Mouse (Mus musculus) kidney, postnatal 25 days (tissue): ENCODE measurements at regions not wholly inside any gene's neighbourhood (a gene's known extent, or its start where the extent isn't known, plus 50 kb on each side); places are given as distances from the start of the nearest gene placed in this dataset.

ENCODE experiments used
- DNase-seq, 2 experiments: peaks; one replicate each; pipeline ENCODE4 v3.0.0; 2021; ENCODE audit warnings: mixed read lengths in 2 of 2

GRCm38 (mm10) chr14:105056171-105056570, 121.0 kb downstream of the Rbm26 start:
- no peak for DNase-seq

GRCm38 (mm10) chr14:105038798-105039197, 138.3 kb downstream of the Rbm26 start:
- DNase-seq = no peak

- no peak for DNase-seq
Observed at GRCm38 (mm10) chr14:105034712-105035377, 142.3 kb downstream of the Rbm26 start.

GRCm38 (mm10) chr14:105019971-105020370, 157.2 kb downstream of the Rbm26 start:
- no peak for DNase-seq

GRCm38 (mm10) chr14:105016089-105016846, 160.9 kb downstream of the Rbm26 start:
- no peak for DNase-seq

GRCm38 (mm10) chr14:105015278-105015677, 161.8 kb downstream of the Rbm26 start:
- peak in 1 of 2 experiments; percentile 16 for DNase-seq

- no peak for DNase-seq
Observed at GRCm38 (mm10) chr14:105010742-105011141, 166.4 kb downstream of the Rbm26 start.

- no peak for DNase-seq
Observed at GRCm38 (mm10) chr14:105008331-105008730, 168.8 kb downstream of the Rbm26 start.

- no peak for DNase-seq
Observed at GRCm38 (mm10) chr14:104994066-104994465, 183.1 kb downstream of the Rbm26 start.

GRCm38 (mm10) chr14:104966046-104966445, 211.1 kb downstream of the Rbm26 start:
- peak in 1 of 2 experiments; percentile 2 for DNase-seq

GRCm38 (mm10) chr14:104943450-104943849, 233.7 kb downstream of the Rbm26 start:
- no peak for DNase-seq

GRCm38 (mm10) chr14:104939961-104940360, 237.2 kb downstream of the Rbm26 start:
- DNase-seq = peak in 1 of 2 experiments; percentile 9

- no peak for DNase-seq
Observed at GRCm38 (mm10) chr14:104937083-104937864, 239.9 kb downstream of the Rbm26 start.

- DNase-seq = no peak
Observed at GRCm38 (mm10) chr14:104935956-104936355, 241.2 kb downstream of the Rbm26 start.

- DNase-seq = no peak
Observed at GRCm38 (mm10) chr14:104905706-104906105, 271.4 kb downstream of the Rbm26 start.

GRCm38 (mm10) chr14:104902120-104903027, 274.8 kb downstream of the Rbm26 start:
- DNase-seq = no peak

- DNase-seq = no peak
Observed at GRCm38 (mm10) chr14:104901072-104901471, 276.1 kb downstream of the Rbm26 start.

- no peak for DNase-seq
Observed at GRCm38 (mm10) chr14:104871203-104871602, 305.9 kb downstream of the Rbm26 start.

- DNase-seq = no peak
Observed at GRCm38 (mm10) chr14:104867540-104867939, 309.6 kb downstream of the Rbm26 start.

- DNase-seq = no peak
Observed at GRCm38 (mm10) chr14:104863881-104864280, 313.2 kb downstream of the Rbm26 start.

GRCm38 (mm10) chr14:104855913-104856312, 321.2 kb downstream of the Rbm26 start:
- no peak for DNase-seq

- DNase-seq = no peak
Observed at GRCm38 (mm10) chr14:104849274-104849673, 326.8 kb upstream of the Rnf219 start.
